Mouse (Mus musculus) G1E-ER4 (cell line): Measurements from ENCODE around the gene Gpr137. TPM values are rescaled to one million over a fixed set of nuclear protein-coding genes. Genes with fewer than 3 reads are reported as not detected.

ENCODE experiments used
- GATA1 ChIP-seq: IDR thresholded peaks from one replicate; pipeline ENCODE4 v1.8.0; 2012; ENCODE audit warnings: low read length, inconsistent platforms
- polyA plus RNA-seq: library from polyadenylated mRNA; stranded (reverse); fragments of >175 nt; gene quantifications from 2 replicates; pipeline ENCODE4 v1.2.3, GENCODE M21; 2012

Gpr137 gene
- polyA plus RNA-seq, 1 experiment = 52.9 TPM

DNA sequence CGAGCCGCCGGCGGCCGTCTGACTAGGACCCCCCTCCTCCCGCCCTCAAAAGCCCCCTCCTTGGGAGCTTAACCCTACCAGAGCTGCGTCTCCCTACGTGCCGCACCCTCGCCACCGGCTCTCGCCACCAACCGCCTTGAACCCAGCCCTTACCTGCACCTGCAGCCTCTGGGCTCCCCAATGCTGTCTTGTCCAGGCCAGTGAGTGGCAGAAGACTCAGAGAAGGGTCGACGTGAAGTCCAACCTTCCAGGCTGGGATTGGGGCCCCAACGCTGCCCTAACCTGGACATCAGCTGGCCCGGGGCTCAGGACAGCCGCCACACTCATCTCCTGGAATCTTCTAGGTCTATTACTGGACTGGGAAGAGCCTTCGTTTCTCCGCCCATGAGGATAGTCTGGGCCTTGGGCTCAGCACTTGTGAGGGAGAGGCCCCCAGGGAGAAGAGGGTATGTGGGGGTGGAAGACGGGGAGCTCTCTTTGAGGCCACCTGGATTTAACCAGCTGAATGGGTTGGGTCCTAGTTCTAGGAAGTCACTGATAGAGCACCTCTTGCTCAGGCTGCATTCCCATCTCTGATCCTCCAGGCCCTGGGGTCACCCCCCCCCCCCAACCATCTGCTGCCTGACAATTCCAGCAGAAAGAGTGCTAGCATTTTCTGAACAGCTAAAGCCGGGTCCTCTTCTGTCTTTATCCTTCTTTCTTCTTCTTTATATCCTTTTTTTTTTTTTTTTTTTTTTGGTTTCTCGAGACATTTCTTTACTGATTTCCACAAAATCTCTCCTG is 7.9 kb downstream of the Gpr137 start, which contains the start of gene Kcnk4:
Gene Kcnk4 (minus strand): TSS at position 321 of the 783 bp plus-strand sequence.
- TF ChIP-seq GATA1 = no peak

DNA sequence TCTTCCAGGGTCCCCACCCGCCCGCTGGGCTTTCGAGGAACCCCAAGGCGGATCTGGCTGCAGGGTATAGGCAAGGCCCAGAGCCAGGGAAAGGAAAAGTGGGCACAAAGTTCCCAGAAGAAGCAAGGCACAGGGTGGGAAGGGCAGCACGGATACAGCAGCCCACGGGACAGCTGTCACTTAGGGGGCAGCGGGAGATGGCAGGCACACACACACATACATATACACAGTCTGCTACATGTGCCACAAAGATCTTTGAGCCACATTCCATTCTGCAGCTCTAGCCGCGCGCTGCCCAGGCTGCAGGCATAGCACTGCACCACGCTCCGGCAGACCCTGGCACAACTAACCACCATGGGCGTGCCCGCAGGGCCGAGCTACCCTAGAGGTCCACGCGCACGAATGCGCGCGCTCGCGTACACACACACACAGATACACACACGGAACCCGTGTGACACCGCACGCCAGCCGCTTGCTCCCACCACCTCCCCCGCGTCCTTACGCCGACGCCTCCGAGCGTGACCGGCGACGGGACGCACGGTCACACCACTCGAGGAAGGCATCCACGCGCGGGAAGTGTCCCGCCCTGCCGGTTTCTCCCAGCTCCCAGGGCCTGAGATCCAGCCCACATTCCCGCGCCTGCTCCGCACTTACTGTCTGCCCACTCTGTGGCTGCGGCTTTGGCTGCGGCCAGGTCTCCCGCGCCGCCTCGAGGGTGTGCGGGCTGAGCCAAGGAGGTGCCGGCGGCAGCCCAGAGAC is 8.7 kb downstream of the Gpr137 start:
- TF ChIP-seq GATA1 = no peak

DNA sequence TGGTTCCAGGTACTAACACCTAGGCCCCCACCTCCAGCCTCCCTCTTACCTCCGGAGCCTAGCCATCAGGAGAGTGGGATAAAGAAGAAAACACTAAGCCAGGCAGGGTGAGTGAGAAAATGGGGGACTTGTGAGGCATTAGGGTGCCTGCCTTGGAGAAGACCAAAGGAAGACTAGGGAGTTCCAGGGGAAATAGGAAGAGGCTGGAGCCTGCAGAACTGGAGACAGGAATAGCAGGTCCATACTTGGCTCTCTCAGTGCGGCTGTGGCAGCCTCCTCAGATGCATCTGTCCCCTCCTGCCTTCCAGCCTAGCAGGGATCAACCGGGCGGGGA is 9.2 kb downstream of the Gpr137 start:
- TF ChIP-seq GATA1 = no peak

DNA sequence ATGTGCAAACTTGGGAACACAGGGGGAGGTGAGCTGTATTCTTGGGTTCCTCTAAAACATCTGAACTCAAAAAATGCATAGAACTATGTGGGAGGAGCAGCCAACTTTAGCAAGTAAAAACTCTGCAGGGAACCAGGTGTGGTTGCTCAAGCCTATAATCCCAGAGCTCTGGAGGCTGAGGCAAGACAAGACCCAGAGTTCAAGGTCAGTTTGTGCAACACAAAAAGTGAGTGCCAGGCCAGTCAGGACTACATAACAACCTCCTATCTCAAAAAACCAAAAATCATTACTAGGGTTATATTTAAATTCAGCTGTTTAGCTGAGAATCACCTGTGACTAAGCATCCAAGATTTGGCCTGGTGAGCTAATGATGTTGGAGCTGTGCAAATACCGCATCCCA is 10.3 kb downstream of the Gpr137 start:
- no peak for TF ChIP-seq GATA1

DNA sequence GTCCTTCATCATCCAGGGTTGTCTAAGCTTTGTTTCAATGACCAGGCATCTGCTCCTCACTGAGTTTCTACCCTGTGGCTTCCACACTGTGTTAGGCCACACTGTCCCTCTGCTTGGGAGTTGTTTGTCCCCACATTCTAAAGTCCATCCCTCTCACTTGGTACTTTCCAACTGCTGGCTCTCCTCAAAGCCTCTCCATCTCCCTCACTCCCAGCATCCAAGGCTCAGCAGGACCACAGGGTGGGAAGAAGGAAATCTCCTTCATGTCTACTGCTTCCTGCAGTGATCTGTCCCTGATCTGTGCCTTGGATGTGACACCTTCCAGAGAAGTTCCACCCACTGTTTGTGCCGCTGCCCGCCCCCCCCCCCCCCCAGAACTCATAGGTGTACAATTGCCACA is 11.3 kb downstream of the Gpr137 start:
- no peak for TF ChIP-seq GATA1

DNA sequence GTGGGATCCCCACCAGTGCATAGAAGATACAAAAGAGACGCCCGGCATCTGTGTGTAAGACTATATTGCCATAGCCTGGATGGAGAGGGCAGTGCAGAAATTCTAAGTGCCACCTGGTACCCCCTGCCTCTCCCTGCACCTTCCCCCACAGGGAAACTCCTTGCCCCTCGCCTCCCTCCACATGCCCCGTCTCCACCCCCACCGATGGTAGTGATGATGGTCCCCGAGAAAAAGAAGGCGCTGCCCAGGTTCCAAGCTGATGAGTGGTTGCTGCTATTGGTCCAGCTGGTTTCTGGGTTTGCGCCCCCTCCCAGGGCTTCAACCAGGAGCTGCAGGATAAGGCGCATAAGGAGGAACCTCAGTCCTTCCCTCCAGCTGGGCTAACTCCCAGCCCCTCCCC is 14.2 kb downstream of the Gpr137 start:
- TF ChIP-seq GATA1 = no peak

DNA sequence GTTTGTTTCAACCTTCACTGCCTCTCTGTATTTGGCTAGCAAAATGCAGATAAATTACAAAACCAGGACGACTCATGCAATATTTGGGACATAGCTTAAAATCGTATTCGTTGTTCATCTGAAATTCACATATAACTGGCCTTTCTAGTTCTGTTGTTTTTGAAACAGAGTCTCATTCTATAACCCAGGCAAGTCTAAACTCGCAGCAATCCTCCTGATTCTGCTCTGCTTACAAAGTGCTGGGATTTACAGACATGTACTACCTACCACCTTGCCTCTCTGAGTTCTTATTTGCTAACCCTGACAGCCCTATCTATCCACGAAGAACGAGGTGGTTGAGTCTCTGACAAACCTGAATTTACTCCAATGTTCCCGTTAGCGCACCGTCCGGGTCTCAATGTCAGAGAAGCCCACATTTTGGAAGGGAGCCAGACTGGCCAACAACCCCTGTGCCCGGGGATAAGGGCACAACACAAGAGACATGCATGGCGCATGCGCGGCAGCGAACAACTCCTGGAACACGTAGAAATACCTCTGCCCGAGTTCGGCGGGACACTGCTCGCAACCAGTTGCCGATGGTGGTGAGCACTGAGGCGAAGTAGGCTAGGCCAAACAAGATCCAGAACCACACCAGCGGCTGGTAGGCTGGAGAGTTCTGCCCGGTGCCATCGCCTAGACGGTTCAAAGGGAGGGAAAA is 15.6 kb downstream of the Gpr137 start:
- no peak for TF ChIP-seq GATA1

DNA sequence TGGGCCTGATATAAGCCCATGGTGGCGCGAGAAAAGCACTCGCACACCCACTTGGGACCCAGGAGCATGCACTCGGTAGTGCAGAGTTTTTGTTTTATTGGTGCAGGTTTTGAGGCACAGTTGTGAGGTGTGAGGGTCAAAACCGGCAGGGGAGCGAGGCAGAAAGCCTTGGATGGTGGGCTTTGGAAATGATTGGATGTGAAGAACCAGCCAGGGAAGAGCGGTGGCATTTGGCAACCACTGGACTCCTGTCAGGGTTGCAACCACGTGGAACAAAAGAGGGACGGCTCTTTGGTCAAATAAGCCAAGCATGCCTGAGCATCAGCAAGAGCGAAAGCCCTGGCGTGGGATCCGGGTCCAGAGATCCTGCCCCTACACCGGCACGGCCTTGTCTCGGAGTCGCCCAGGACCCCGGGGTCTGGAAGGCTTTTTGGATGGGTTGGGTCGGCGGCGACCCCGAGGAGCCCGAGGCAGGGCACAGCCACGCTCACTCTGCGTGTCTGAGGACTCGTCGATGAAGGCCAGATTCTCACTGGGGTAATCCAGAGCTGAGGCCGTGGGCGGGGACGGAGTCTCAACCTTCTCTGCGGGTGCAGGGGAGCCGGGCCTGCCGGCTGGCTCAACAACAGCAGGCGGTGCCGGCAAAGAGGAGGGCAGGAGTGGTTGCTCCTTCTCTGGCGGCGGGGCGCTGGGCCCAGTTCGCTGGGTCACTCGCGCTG is 16.5 kb downstream of the Gpr137 start:
- no peak for TF ChIP-seq GATA1

DNA sequence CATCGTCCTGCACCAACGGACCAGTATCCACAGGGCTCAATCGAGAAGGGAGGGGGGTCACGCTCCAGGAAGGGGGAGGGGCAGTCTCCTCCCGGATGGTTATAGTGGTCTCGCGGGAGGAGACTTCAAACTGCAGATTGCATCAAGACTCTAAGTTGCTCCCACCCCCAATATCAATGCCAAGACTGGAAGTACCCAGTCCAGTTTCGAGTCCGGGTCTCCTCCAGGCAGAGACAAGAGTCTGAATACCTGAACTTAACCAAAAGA is 17.0 kb downstream of the Gpr137 start, which contains the start of gene Catsperz:
Gene Catsperz (minus strand): TSS at position 74 of the 267 bp plus-strand sequence.
- no peak for TF ChIP-seq GATA1

DNA sequence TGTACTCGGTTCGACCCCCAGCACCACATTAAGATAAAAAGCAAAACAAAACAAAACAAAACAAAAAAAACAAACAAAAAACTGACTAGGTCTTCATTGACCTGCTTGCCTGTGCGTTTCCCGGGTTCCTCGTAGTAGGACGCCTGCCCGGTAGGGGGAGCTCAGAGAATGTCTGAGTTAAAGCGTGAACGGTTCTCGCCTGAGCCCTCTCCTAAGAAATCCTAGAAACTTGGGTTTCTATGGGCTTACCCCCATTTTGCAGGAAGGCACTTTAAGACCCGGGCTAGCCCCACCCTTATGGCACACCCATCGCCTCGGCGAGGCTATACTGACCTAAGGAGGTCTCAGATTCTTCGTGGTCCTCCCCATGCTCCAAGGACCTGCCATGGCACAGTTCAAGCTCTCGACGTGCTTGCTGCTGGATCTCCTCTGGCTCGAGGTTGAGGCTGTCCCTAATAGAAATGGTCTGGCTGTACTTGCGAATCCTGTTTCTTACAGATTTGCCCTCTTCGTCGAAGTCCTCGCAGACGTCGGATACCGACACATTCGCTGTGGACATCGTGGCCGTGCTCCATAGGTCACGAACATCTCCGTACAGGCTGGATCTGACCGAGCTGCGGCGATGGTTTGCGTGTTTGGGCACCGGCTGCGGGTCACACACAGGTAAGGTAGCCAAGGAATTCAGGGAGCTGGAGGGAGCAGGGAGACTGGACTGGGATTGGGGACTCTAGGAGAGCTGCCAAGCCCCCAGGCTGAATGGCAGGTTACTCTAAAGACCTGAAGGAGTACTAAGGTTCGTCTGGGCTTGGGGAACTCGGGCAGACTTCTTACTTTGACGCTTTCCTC is 17.6 kb downstream of the Gpr137 start:
- no peak for TF ChIP-seq GATA1

DNA sequence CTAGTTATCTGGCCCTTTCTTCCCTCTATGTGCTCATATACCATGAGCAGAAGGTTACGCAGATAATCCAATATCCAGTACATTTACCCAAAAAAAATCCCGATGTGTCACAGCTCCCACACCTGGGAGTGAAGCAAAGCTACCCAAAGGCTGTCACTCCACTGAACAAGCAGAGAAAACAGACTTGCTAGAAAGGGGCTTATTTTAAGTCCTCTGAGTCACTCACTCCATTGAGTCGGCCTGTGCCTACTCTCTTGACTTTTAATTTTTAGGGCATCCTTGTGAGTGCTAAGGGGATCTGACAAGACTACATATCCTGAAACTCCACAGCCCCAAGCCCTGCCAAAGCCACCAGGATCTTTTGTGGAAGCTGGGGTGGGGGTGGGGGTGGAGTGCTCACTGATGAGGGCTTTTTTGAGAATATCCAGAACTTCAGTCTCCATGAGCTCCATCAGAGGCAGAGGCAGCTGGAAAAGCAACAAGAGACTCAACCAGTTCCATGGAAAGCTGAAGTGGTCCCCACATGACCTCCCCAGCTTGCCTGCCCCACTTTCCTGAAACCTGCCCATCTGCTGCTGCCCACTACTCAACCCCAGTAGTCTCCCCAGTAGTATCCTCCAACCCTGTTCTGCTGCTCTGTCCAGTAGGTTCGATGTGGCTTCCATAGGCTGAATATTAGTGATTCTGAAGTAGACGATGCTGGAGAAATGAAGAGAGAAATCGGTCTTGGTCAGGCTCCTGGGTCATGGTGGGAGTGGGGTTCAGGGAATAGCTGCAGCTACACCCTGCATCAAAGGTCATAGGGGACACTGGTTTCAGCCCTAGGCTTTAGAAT is 19.2 kb downstream of the Gpr137 start:
- TF ChIP-seq GATA1 = no peak

DNA sequence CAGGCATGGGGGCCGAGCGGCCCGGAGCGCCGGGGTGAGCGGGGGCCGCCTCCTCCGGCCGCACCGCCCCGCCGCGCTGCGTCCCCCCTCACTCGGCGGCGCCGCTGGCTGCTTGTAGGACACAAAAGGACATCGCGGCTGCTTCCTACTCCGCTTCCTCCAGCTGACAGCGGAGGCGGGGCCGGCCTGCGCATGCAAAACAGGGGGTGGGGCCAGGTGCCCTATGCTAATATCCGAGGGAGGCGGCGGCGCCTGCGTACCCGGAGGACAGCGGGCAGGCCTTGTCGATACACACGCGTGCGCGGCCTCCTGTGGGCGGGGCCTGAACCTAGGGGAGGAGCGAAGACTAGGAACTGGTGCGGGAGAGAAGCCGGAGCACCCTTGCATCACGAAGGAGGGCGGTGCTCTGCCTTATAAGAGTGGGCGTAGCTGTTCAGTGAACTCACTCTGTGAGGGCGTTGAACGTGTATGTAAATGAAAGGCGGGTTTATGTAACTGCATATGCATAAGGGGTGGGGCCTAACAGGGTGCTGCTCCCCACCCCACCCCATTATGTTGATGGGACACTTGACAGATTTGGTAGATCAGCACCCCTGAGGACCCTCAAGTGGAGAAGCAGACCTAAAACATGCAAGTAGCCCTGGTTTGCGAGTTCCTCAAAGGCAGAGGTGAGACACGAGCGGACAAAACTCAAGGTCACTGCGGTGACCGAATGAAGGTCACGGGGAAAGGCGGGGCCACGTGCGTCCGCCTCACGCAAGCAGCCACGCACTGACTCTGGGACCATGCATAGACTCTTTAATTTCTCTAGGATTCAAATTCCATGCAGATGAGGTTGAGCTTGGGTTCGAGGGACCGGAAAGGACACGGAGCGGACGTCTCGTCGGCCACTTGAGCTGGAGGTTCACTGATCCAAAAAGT is 20.4 kb downstream of the Gpr137 start, which contains the start of gene Esrra:
Gene Esrra (minus strand): TSS at position 167 of the 921 bp plus-strand sequence.
- TF ChIP-seq GATA1 = no peak

DNA sequence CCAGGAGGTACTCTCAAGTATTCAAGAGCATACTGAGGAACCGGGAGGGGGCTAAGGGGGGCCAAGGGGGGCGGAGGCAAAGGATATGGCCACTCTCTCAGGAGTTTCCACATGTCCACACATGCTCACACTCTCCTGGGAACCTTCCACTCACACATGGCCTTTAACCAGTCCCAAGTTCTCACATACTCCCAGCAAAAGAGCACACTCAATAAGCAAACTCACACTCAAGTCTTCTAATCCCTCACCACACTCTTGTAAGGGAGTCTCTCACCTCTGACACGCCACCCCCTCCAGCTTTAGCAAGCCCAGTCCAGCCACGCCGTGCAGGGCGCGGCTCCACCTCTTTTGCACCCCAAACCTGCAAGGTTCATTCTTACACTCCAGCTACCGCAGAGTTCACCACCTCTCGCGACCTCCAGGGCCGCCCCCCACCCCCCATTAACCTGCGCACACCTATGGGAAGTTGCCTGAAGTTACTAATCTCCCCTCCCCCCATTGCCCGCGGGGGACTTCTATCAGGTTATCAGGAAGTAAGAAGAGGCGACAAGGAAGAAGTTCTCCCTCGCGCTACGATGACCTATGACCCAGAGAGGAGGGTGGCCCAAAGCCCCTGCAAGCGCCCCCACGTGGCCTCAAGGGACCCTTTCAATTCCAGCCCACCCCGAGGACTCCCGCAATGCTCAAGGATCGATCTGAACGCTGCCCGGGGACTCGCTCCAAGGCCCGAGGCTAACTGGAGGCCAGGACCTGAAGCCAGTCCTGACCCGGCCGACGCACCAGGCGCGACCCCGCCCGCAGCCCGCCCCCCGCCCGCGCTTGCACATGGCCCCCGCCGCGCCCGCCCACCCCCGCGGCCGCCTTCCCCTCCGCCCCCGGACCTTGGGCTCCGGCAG is 21.3 kb downstream of the Gpr137 start:
- no peak for TF ChIP-seq GATA1
